Mouse (Mus musculus): Measurements from ENCODE around the gene Rpl9-ps1. TPM values are rescaled to one million over a fixed set of nuclear protein-coding genes. Genes with fewer than 3 reads are reported as not detected.

Gene Rpl9-ps1
- not detected in 2 replicates for polyA plus RNA-seq (2016; fragmentation: Nextera tagmentation; extraction: Ambion mirVana)

DNA sequence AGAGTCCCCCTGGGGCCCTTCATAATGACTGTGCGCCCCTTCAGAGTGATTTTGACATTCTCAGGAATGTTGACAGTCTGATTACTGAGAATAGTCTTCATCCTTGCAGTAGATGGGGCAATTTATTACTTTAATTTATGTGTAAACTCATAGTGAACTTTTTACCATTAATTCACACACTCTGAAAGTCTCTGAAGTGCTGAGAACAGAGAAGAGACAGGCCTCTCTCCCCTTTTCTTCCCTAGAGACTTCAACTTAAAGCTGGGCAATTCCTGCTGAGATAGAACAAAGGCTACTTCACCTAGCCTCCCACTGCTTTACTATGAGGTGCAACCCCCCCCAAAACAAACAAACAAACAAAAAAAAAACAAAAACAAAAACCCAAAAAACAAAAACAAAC, at the start of gene Rpl9-ps1:
TSS of gene Rpl9-ps1 (minus strand) at position 101 of the 400 bp plus-strand sequence.
- ATAC-seq (ENCODE audit: insufficient number of reproducible peaks, low FRiP score), result no peak
- H3K4me3 ChIP-seq, result no peak within 1 kb of the TSS
- H3K27ac ChIP-seq (ENCODE audit: poor library complexity, severe bottlenecking), result no peak within 1 kb of the TSS
- no peaks in the 10 kb centered on the region for H3K4me1 ChIP-seq (replicated peaks)
- 68% methylated on average over 1 of the region's 1 CpGs for WGBS
- H3K27me3 ChIP-seq (replicated peaks), result no peaks in the 10 kb centered on the region
- no peak within 1 kb of the TSS for H3K9ac ChIP-seq
- H3K9me3 ChIP-seq (replicated peaks), result peaks cover 6% of the 10 kb centered on the region; the same call in 1 of the 2 replicates
- no peaks in the 10 kb centered on the region for H3K36me3 ChIP-seq
- H3K4me2 ChIP-seq, result no peak within 1 kb of the TSS

DNA sequence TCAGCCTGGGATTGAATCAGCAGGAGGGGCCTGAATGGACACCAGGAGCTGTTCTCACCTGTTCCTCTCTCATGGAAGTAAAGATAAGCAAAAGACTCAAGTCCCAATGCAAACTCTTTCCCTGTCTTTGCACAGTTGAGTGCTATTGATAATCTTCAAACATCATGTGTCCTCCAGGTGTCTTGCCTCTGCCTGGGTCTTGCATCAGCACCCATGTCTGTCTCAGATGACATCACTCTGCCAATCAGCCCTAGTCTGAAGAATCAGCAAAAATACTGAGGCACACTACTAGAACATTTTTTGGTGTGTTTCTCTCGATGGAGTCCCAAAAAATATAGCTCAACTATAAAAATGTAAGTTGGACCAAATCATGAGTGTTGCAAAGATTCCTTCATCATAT, 46.6 kb upstream of the Rpl9-ps1 start:
- Histone ChIP-seq H3K4me3 (no peak overlapping the region), H3K9me3 (replicated peaks) (no peaks in the 10 kb centered on the region), H3K27ac (ENCODE audit: poor library complexity, severe bottlenecking) (no peak overlapping the region), H3K4me1 (replicated peaks) (no peaks in the 10 kb centered on the region), H3K27me3 (replicated peaks) (0 out of 2 replicates have a peak, but pooled peaks cover 11% of the 10 kb centered on the region), H3K9ac (no peak overlapping the region), H3K36me3 (no peaks in the 10 kb centered on the region), H3K4me2 (no peak overlapping the region)
- WGBS, result 48% methylated on average over 1 of the region's 1 CpGs
- no peak for ATAC-seq (ENCODE audit: insufficient number of reproducible peaks, low FRiP score)

- Histone ChIP-seq H3K27ac (ENCODE audit: poor library complexity, severe bottlenecking) (no peak overlapping the region), H3K4me3 (no peak overlapping the region), H3K9me3 (replicated peaks) (no peaks in the 10 kb centered on the region), H3K36me3 (no peaks in the 10 kb centered on the region), H3K9ac (no peak overlapping the region), H3K4me2 (no peak overlapping the region), H3K4me1 (replicated peaks) (no peaks in the 10 kb centered on the region), H3K27me3 (replicated peaks) (0 out of 2 replicates have a peak, but pooled peaks cover 6% of the 10 kb centered on the region)
- WGBS, result 82% methylated on average over 1 of the region's 1 CpGs
- no peak for ATAC-seq (ENCODE audit: insufficient number of reproducible peaks, low FRiP score)
Observed at GRCm38 (mm10) chr11:83689918-83690317, 44.5 kb upstream of the Rpl9-ps1 start.

GRCm38 (mm10) chr11:83675665-83676064, 30.2 kb upstream of the Rpl9-ps1 start:
- Histone ChIP-seq H3K4me2 (no peak overlapping the region), H3K4me1 (replicated peaks) (no peaks in the 10 kb centered on the region), H3K27ac (ENCODE audit: poor library complexity, severe bottlenecking) (no peak overlapping the region), H3K4me3 (no peak overlapping the region), H3K9me3 (replicated peaks) (no peaks in the 10 kb centered on the region), H3K27me3 (replicated peaks) (0 out of 2 replicates have a peak, but pooled peaks cover 7% of the 10 kb centered on the region), H3K36me3 (no peaks in the 10 kb centered on the region), H3K9ac (no peak overlapping the region)
- ATAC-seq (ENCODE audit: insufficient number of reproducible peaks, low FRiP score), result no peak
- 72% methylated on average over 1 of the region's 1 CpGs for WGBS

DNA sequence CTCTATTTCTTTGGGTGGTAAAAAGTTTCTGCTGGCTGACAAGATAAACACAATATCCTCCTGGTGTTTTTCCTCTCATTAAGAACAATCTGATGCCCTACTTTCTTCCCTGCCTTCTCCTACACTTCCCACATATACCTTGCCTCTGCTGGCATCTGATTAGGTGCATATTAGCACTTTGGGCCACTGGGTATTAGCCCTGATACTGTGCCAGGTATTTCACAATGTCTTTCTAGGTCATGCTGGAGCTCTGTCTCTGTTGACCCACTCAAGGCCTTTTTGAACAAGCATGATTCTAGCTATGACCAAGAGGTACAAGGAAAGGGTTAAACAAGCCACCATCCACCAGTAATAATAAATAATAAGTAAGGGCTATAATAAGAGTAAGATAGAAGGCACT, 26.3 kb upstream of the Rpl9-ps1 start:
- Histone ChIP-seq H3K36me3 (no peaks in the 10 kb centered on the region), H3K27me3 (replicated peaks) (0 out of 2 replicates have a peak, but pooled peaks cover 7% of the 10 kb centered on the region), H3K27ac (ENCODE audit: poor library complexity, severe bottlenecking) (no peak overlapping the region), H3K9me3 (replicated peaks) (no peaks in the 10 kb centered on the region), H3K4me1 (replicated peaks) (no peaks in the 10 kb centered on the region), H3K9ac (no peak overlapping the region), H3K4me3 (no peak overlapping the region), H3K4me2 (no peak overlapping the region)
- no peak for ATAC-seq (ENCODE audit: insufficient number of reproducible peaks, low FRiP score)

DNA sequence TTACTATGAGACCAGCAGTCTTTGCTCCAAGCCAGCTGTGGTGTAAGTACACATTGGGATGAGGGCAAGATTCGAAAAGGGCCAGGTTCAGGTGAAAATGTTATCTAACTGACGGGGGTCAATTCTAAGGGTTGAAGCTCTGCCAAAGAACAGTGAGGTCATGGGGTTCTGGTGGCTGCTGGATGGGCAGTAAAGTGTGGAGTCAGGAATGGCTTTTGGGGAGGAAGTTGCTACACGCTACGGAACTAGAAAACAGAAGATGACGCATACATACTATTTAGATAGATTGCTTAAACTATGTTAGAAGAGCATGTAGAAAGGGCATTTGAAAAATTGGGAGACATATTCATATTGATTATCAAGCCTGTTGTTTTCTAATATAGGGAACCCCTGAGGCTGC, 18.1 kb upstream of the Rpl9-ps1 start:
- ATAC-seq (ENCODE audit: insufficient number of reproducible peaks, low FRiP score), result no peak

GRCm38 (mm10) chr11:83662204-83662603, 16.8 kb upstream of the Rpl9-ps1 start, which contains the start of gene Ccl4:
Ccl4 (plus strand) TSS chr11:83662584.
- H3K4me1 ChIP-seq (replicated peaks), result no peaks in the 10 kb centered on the region
- WGBS, result 61% methylated on average over 6 of the region's 6 CpGs
- ATAC-seq (ENCODE audit: insufficient number of reproducible peaks, low FRiP score), result no peak
- H3K36me3 ChIP-seq, result no peaks in the 10 kb centered on the region
- H3K27ac ChIP-seq (ENCODE audit: poor library complexity, severe bottlenecking), result no peak within 1 kb of the TSS
- H3K9ac ChIP-seq, result no peak within 1 kb of the TSS
- H3K9me3 ChIP-seq (replicated peaks), result no peaks in the 10 kb centered on the region
- H3K27me3 ChIP-seq (replicated peaks), result no peaks in the 10 kb centered on the region
- H3K4me3 ChIP-seq, result no peak within 1 kb of the TSS
- H3K4me2 ChIP-seq, result no peak within 1 kb of the TSS

More for the DNA sequence above, 18.1 kb upstream of the Rpl9-ps1 start:
- no peak overlapping the region for H3K9ac ChIP-seq
- H3K9me3 ChIP-seq (replicated peaks), result no peaks in the 10 kb centered on the region
- no peak overlapping the region for H3K4me3 ChIP-seq
- no peak overlapping the region for H3K4me2 ChIP-seq
- H3K4me1 ChIP-seq (replicated peaks), result no peaks in the 10 kb centered on the region
- H3K27me3 ChIP-seq (replicated peaks), result no peaks in the 10 kb centered on the region
- no peaks in the 10 kb centered on the region for H3K36me3 ChIP-seq
- WGBS, result 69% methylated on average over 5 of the region's 5 CpGs
- H3K27ac ChIP-seq (ENCODE audit: poor library complexity, severe bottlenecking), result no peak overlapping the region

- Histone ChIP-seq H3K27ac (ENCODE audit: poor library complexity, severe bottlenecking) (no peak overlapping the region), H3K9me3 (replicated peaks) (no peaks in the 10 kb centered on the region), H3K9ac (no peak overlapping the region), H3K4me2 (no peak overlapping the region), H3K27me3 (replicated peaks) (no peaks in the 10 kb centered on the region), H3K36me3 (no peaks in the 10 kb centered on the region), H3K4me3 (no peak overlapping the region), H3K4me1 (replicated peaks) (no peaks in the 10 kb centered on the region)
- ATAC-seq (ENCODE audit: insufficient number of reproducible peaks, low FRiP score), result no peak
- WGBS, result 72% methylated on average over 6 of the region's 6 CpGs
Observed at GRCm38 (mm10) chr11:83658797-83659196, 13.4 kb upstream of the Rpl9-ps1 start.

DNA sequence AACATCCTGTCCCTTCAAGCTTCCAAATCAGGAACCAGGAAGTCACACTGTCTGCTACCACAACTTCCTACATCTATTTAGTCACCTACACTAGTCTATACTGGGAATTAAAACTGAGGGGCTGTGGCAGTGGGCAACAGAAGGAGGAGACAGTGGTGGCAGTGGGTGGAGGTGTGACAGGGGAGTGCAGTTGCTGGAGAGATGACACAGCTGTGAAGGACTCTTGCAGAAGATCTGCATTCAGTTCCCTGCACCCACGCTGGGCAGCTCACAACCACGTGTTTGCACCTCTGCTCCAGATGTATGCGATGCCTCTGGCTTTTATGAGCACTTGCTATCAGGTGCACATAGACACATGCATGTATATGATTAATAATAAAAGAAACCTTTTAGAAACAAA, 12.1 kb upstream of the Rpl9-ps1 start:
- no peaks in the 10 kb centered on the region for H3K9me3 ChIP-seq (replicated peaks)
- H3K9ac ChIP-seq, result no peak overlapping the region
- no peaks in the 10 kb centered on the region for H3K36me3 ChIP-seq
- 68% methylated on average over 3 of the region's 3 CpGs for WGBS
- no peak overlapping the region for H3K4me2 ChIP-seq
- no peaks in the 10 kb centered on the region for H3K27me3 ChIP-seq (replicated peaks)
- no peak for ATAC-seq (ENCODE audit: insufficient number of reproducible peaks, low FRiP score)
- no peak overlapping the region for H3K27ac ChIP-seq (ENCODE audit: poor library complexity, severe bottlenecking)
- H3K4me3 ChIP-seq, result no peak overlapping the region
- no peaks in the 10 kb centered on the region; the same call in 1 of the 2 replicates for H3K4me1 ChIP-seq (replicated peaks)

- no peak overlapping the region for H3K4me3 ChIP-seq
Observed at GRCm38 (mm10) chr11:83654606-83655005, 9.2 kb upstream of the Rpl9-ps1 start.

DNA sequence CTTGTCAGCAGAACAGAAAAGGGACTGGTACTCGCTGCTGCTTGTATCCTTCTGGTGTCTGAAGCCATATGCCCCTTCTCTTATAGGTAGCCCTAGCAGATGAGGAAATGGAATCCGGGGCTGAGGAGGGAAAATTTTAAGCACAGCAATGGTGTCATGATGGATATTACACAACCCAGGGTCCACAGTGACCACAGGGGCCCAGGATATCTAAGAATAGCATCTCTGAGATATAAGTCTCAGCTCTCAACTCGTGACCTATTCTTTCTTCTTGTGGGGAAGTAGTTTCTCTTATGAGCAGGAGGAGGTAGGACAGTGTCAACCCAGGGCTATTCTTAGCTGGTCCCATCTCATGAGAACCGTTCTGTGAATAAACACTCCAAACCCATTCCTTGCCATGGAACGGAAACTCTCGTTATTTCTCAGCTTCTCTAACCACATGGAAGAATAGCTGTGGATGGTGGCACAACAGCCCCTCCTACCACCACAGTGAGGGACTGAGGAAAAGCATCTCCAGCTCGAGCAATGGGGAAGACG, 4.0 kb upstream of the Rpl9-ps1 start, which contains the start of gene Ccl3:
TSS of gene Ccl3 (minus strand) at position 51 of the 537 bp plus-strand sequence.
- no peak within 1 kb of the TSS for H3K27ac ChIP-seq (ENCODE audit: poor library complexity, severe bottlenecking)
- H3K27me3 ChIP-seq (replicated peaks), result no peaks in the 10 kb centered on the region
- WGBS, result 70% methylated on average over 8 of the region's 8 CpGs
- H3K4me1 ChIP-seq (replicated peaks), result no peaks in the 10 kb centered on the region; the same call in 1 of the 2 replicates
- H3K36me3 ChIP-seq, result no peaks in the 10 kb centered on the region
- ATAC-seq (ENCODE audit: insufficient number of reproducible peaks, low FRiP score), result no peak
- H3K4me2 ChIP-seq, result no peak within 1 kb of the TSS
- H3K9ac ChIP-seq, result no peak within 1 kb of the TSS
- H3K9me3 ChIP-seq (replicated peaks), result peaks cover 6% of the 10 kb centered on the region; the same call in 1 of the 2 replicates
- no peak within 1 kb of the TSS for H3K4me3 ChIP-seq

More at GRCm38 (mm10) chr11:83654606-83655005, 9.2 kb upstream of the Rpl9-ps1 start:
- Histone ChIP-seq H3K4me2 (no peak overlapping the region), H3K9ac (no peak overlapping the region), H3K36me3 (no peaks in the 10 kb centered on the region), H3K9me3 (replicated peaks) (no peaks in the 10 kb centered on the region), H3K4me1 (replicated peaks) (no peaks in the 10 kb centered on the region; the same call in 1 of the 2 replicates), H3K27ac (ENCODE audit: poor library complexity, severe bottlenecking) (no peak overlapping the region), H3K27me3 (replicated peaks) (no peaks in the 10 kb centered on the region)
- WGBS, result 71% methylated on average over 8 of the region's 8 CpGs
- no peak for ATAC-seq (ENCODE audit: insufficient number of reproducible peaks, low FRiP score)
